Mouse (Mus musculus): ENCODE data around the gene Eapp. TPM values are rescaled to one million over a fixed set of nuclear protein-coding genes. Genes with fewer than 3 reads are reported as not detected.

Eapp gene
- polyA plus RNA-seq, 1 experiment: 5.9 TPM

DNA sequence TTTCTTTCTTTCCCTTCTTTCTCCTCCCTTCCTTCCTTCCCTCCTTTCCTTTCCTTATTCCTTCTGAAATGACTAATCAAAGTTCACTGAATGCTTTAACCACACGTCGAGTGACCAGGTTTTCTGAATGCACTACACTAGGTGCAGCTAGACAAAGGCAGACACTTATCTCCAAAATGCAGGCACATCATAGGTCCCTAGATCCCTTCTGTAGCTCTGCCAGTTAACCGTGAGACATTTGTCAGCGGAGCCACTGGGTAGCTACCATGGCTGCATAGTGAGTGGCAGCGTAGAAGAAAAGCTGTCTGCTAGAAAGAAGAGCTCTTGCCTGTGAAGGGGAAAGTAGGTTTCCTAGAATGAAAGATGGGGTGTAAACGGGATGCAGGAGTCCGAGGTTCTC lies 3.7 kb upstream of the Eapp start:
- no peak for TF ChIP-seq GATA1 (IDR thresholded peaks at IDR 0.05; ENCODE audit: low read length)
- no peak for TF ChIP-seq TAL1 (IDR thresholded peaks at IDR 0.05; ENCODE audit: low read length)
- Histone ChIP-seq H3K9me3 (ENCODE audit: control insufficient read depth, low read length) (no peaks in the 10 kb centered on the region), H3K27me3 (ENCODE audit: control insufficient read depth) (peaks cover 9% of the 10 kb centered on the region), H3K4me3 (replicated peaks) (no peak overlapping the region), H3K4me1 (ENCODE audit: control insufficient read depth) (peaks cover 41% of the 10 kb centered on the region), H3K36me3 (ENCODE audit: control insufficient read depth) (no peaks in the 10 kb centered on the region)

DNA sequence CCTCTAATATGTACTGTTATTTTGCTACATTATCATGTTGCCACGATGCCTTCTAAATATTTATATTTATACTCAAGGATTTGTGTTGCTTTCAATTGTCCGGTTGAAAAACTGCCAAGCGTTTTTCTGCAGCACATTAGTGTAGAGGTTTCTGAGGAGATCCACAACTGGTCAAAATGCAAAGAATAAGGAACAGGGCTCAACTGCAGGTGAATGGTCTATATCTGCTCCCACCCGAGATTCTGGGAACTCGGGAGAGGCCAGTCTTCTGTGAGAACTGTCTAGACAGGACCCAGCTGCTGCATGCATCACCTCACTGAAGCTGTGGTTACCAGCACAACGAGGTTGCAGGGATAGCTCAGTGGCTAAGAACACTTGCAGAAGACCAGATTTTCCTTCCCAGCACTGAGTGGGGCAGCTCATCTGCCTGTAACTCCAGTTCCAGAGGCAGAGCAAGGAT lies 2.1 kb upstream of the Eapp start:
- Histone ChIP-seq H3K4me1 (ENCODE audit: control insufficient read depth) (peaks cover 55% of the 10 kb centered on the region), H3K4me3 (replicated peaks) (no peak overlapping the region), H3K27me3 (ENCODE audit: control insufficient read depth) (peaks cover 8% of the 10 kb centered on the region), H3K36me3 (ENCODE audit: control insufficient read depth) (peaks cover 2% of the 10 kb centered on the region), H3K9me3 (ENCODE audit: control insufficient read depth, low read length) (no peaks in the 10 kb centered on the region)
- TF ChIP-seq TAL1 (IDR thresholded peaks at IDR 0.05; ENCODE audit: low read length) (no peak), GATA1 (IDR thresholded peaks at IDR 0.05; ENCODE audit: low read length) (no peak)

DNA sequence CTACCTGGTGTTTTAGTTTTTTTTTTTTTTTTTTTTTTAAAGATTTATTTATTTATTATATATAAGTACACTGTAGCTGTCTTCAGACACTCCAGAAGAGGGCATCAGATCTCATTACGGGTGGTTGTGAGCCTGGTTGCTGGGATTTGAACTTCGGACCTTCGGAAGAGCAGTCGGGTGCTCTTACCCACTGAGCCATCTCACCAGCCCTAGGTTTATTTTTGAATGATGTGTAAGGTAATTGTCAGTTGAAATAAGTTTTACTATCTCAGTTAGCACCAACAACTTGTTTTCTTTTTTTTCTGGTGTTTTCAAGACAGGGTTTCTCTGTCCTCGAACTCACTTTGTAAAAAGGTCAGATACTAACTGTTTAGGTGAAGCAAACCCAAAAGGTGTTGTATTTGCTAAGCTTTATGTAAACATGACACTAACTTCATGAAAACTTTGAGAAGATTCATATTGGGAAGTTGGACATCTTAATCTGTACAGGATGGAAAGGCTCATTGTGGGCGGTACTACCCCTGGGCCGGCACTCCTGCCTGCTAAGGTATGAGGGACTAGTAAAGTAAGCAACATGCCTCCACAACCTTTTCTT lies 1.4 kb upstream of the Eapp start:
- Histone ChIP-seq H3K9me3 (ENCODE audit: control insufficient read depth, low read length) (no peaks in the 10 kb centered on the region), H3K27me3 (ENCODE audit: control insufficient read depth) (peaks cover 1% of the 10 kb centered on the region), H3K36me3 (ENCODE audit: control insufficient read depth) (peaks cover 10% of the 10 kb centered on the region), H3K4me1 (ENCODE audit: control insufficient read depth) (peaks cover 57% of the 10 kb centered on the region), H3K4me3 (replicated peaks) (no peak overlapping the region)
- TF ChIP-seq GATA1 (IDR thresholded peaks at IDR 0.05; ENCODE audit: low read length) (no peak), TAL1 (IDR thresholded peaks at IDR 0.05; ENCODE audit: low read length) (no peak)

DNA sequence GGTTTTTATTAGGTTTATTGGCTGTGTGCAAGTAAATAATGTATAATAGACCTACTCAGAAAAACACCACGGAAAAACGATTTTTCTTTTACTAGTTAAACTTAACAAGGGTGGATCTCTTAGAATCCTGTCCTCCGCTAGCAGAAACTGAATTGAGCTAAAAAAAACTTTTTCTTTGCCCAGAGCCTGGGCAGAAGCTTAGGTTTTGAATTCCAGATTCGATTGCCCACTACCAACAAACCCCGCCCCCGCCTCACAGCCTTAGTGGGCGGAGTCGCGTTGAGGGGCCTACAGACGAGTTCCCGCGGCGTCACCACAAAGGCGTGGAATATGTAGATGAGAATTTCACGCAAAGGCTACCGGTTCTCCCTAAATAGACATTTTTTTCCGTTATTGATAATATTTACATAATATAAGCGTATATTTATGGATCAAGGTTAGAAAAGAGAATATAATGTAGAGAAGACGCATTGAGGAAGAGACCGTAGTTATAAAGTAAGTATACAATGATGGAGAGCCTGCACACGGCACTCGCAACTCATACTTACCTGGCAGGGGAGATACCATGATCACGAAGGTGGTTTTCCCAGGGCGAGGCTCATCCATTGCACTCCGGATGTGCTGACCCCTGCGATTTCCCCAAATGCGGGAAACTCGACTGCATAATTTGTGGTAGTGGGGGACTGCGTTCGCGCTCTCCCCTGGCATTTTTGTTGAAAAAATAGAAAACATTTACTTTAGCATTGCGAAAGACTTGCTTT lies 725 bp upstream of the Eapp start:
- Histone ChIP-seq H3K4me1 (ENCODE audit: control insufficient read depth) (peaks cover 58% of the 10 kb centered on the region), H3K27me3 (ENCODE audit: control insufficient read depth) (no peaks in the 10 kb centered on the region), H3K36me3 (ENCODE audit: control insufficient read depth) (peaks cover 16% of the 10 kb centered on the region), H3K9me3 (ENCODE audit: control insufficient read depth, low read length) (no peaks in the 10 kb centered on the region), H3K4me3 (replicated peaks) (peak overlapping the region; percentile 89)
- TF ChIP-seq GATA1 (IDR thresholded peaks at IDR 0.05; ENCODE audit: low read length) (no peak), TAL1 (IDR thresholded peaks at IDR 0.05; ENCODE audit: low read length) (no peak)

DNA sequence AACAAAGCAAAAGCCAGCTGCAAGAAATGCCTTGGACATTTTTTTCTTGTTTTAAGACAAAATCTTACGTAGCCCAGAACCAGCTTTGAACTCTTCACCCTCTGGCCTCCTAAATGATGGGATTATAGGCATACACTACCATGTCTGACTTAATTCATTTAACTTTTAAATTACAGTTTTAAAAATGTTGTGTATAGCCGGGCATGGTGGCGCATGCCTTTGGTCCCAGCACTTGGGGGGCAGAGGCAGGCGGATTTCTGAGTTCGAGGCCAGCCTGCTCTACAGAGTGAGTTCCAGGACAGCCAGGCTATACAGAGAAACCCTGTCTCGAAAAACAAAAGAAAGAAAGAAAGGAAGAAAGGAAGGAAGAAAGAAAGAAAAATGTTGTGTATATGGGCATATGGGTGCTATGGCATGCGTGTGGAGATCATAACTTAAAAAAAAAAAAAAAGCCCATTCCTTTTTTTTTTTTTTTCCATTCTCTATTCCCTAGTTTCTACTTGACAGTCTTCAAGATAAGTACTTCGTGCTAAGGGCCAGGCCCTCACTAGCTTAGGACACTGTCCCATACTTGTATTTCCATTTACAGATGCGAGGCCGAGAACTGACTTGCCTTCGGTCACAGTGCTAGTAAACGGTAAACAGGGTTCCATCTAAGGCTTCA lies 718 bp downstream of the Eapp start:
- Histone ChIP-seq H3K27me3 (ENCODE audit: control insufficient read depth) (no peaks in the 10 kb centered on the region), H3K9me3 (ENCODE audit: control insufficient read depth, low read length) (no peaks in the 10 kb centered on the region), H3K36me3 (ENCODE audit: control insufficient read depth) (peaks cover 29% of the 10 kb centered on the region), H3K4me3 (replicated peaks) (peak overlapping the region; percentile 89), H3K4me1 (ENCODE audit: control insufficient read depth) (peaks cover 57% of the 10 kb centered on the region)
- TF ChIP-seq GATA1 (IDR thresholded peaks at IDR 0.05; ENCODE audit: low read length) (no peak), TAL1 (IDR thresholded peaks at IDR 0.05; ENCODE audit: low read length) (no peak)

DNA sequence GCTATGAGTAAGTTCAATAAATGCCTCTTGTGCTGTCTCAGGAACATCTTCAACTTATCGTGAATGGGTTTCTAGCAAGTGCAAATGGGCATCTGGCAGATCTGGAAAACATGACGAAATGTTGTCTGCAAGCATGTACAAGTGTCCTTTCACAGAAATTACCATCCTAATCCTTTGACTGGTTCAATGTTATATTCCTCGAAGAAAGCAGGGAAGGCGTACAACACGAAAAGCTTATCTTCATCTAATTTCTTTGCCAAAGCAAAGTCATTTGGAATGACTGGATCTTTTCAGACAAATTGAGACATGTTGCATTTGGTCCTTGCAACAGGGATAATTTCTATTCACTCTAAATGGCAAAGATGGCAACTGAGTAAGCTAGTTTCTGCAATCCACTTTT lies 6.6 kb downstream of the Eapp start:
- H3K9me3 ChIP-seq (ENCODE audit: control insufficient read depth, low read length): no peaks in the 10 kb centered on the region
- TF ChIP-seq GATA1 (IDR thresholded peaks at IDR 0.05; ENCODE audit: low read length): no peak
- TF ChIP-seq TAL1 (IDR thresholded peaks at IDR 0.05; ENCODE audit: low read length): no peak
- H3K27me3 ChIP-seq (ENCODE audit: control insufficient read depth): no peaks in the 10 kb centered on the region
- H3K4me1 ChIP-seq (ENCODE audit: control insufficient read depth): peaks cover 15% of the 10 kb centered on the region
- no peak overlapping the region for H3K4me3 ChIP-seq (replicated peaks)
- H3K36me3 ChIP-seq (ENCODE audit: control insufficient read depth): peaks cover 85% of the 10 kb centered on the region

DNA sequence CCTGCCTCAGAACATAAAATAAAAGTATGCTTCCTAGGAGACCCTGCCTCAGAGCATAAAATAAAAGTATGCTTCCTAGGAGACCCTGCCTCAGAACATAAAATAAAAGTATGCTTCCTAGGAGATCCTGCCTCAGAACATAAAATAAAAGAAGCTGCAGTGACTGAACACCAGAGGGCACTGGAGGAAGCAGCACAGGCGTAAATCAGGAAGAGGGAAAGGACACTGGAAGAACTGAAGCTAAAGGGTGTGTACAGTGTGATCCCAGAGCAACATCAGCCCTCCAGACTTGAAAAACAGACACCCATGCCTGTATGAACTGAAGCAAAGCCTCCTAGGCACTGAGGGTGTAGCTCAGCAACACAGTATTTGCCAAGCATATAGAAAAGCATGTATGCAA lies 12.5 kb downstream of the Eapp start:
- Histone ChIP-seq H3K4me3 (replicated peaks) (no peak overlapping the region), H3K4me1 (ENCODE audit: control insufficient read depth) (no peaks in the 10 kb centered on the region), H3K27me3 (ENCODE audit: control insufficient read depth) (no peaks in the 10 kb centered on the region), H3K36me3 (ENCODE audit: control insufficient read depth) (peaks cover 63% of the 10 kb centered on the region), H3K9me3 (ENCODE audit: control insufficient read depth, low read length) (no peaks in the 10 kb centered on the region)
- TF ChIP-seq TAL1 (IDR thresholded peaks at IDR 0.05; ENCODE audit: low read length) (no peak), GATA1 (IDR thresholded peaks at IDR 0.05; ENCODE audit: low read length) (no peak)

DNA sequence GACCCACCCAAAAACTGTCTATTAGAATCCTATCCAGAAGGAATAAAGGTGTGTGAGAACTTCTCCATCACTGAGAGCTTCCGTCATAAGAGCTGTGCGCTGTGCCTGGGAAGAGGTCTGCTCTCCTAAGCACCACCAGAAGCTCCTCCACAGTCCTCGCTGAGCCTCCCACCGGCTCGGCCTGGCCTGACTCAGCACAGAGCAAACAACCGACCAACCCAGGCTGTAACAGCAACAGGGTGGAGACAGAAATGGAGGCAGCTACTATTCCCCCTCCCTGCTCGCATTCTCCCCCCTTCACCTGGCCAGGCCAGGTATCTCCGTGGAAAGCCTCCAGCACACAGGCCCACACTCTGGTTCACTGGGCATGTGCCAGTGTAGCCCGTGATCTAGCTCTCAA lies 19.0 kb downstream of the Eapp start:
- no peak overlapping the region for H3K4me3 ChIP-seq (replicated peaks)
- no peaks in the 10 kb centered on the region for H3K4me1 ChIP-seq (ENCODE audit: control insufficient read depth)
- TF ChIP-seq TAL1 (IDR thresholded peaks at IDR 0.05; ENCODE audit: low read length): no peak
- no peak for TF ChIP-seq GATA1 (IDR thresholded peaks at IDR 0.05; ENCODE audit: low read length)
- H3K36me3 ChIP-seq (ENCODE audit: control insufficient read depth): peaks cover 75% of the 10 kb centered on the region
- no peaks in the 10 kb centered on the region for H3K27me3 ChIP-seq (ENCODE audit: control insufficient read depth)
- no peaks in the 10 kb centered on the region for H3K9me3 ChIP-seq (ENCODE audit: control insufficient read depth, low read length)

DNA sequence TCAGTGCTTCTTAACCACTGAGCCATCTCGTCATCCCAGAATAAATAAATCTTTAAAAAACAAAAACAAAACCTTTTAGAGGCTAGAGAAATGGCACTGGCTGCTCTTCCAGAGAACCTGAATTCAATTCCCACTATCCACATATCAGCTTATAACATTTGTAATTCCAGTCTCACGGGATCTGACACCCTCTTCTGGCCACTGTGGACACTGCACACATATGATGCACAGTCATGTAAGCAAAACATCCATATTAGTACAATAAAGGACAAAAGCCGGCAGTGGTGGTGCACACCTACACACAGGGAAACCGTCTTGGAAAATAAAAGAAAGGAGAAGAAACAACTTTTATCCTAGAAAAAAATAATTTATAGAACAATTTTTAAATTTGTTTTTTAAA lies 20.3 kb downstream of the Eapp start:
- TF ChIP-seq GATA1 (IDR thresholded peaks at IDR 0.05; ENCODE audit: low read length): no peak
- TF ChIP-seq TAL1 (IDR thresholded peaks at IDR 0.05; ENCODE audit: low read length): no peak
- Histone ChIP-seq H3K36me3 (ENCODE audit: control insufficient read depth) (peaks cover 83% of the 10 kb centered on the region), H3K4me1 (ENCODE audit: control insufficient read depth) (no peaks in the 10 kb centered on the region), H3K27me3 (ENCODE audit: control insufficient read depth) (no peaks in the 10 kb centered on the region), H3K4me3 (replicated peaks) (no peak overlapping the region), H3K9me3 (ENCODE audit: control insufficient read depth, low read length) (no peaks in the 10 kb centered on the region)
